In genomic region chr13:54582860-54583259, GRCm38 (mm10) we compare ENCODE assay signal across 20 mouse cellular contexts. TPM values are rescaled to one million over a fixed set of nuclear protein-coding genes. Genes with fewer than 3 reads are reported as not detected.
DNase-seq lines count a peak whose midpoint lies in the region; ATAC-seq and TF ChIP-seq lines count a peak whose summit lies in the region.
"Had no signal": no experiment of that assay in that cellular context is flagged by ENCODE, and none has a peak within 500 bp of the region (broad histone marks: within the 10 kb centered on the region; RNA-seq: fewer than 3 reads in every experiment).

No protein-coding gene starts in this region.

- H3K36me3 ChIP-seq in heart, postnatal 0 days (replicated peaks; ENCODE audit: control insufficient read depth, insufficient read depth, low read length), result peaks cover 89% of the 10 kb centered on the region
- 0 out of 2 replicates have a peak, but pooled peaks cover 2% of the 10 kb centered on the region for H3K36me3 ChIP-seq in heart, adult 2 months (ENCODE audit: control insufficient read depth, insufficient read depth, low read length)
- peaks cover 29% of the 10 kb centered on the region for H3K36me3 ChIP-seq in intestine, postnatal 0 days (ENCODE audit: control insufficient read depth, insufficient read depth)
- peaks cover 14% of the 10 kb centered on the region for H3K36me3 ChIP-seq in stomach, postnatal 0 days (ENCODE audit: control insufficient read depth, insufficient read depth, low read length)

- ATAC-seq in heart, postnatal 0 days (ENCODE audit: insufficient read depth, low read depth), result no peak
- ATAC-seq in intestine, postnatal 0 days, result peak; percentile 65
- no peak; the same call in 1 of the 2 replicates for ATAC-seq in stomach, postnatal 0 days (ENCODE audit: low FRiP score, low TSS enrichment)
- ATAC-seq: forebrain, embryonic 15.5 days had no signal

- intact Hi-C loops in heart, adult 2 months (cut with DNase I), result no loop called here

- no peak overlapping the region for H3K4me3 ChIP-seq in heart, postnatal 0 days (ENCODE audit: low read depth, low read length)
- H3K4me3 ChIP-seq in heart, adult 2 months, result no peak overlapping the region
- no peak overlapping the region for H3K4me3 ChIP-seq in layer of hippocampus, adult 2 months
- H3K4me3 ChIP-seq in intestine, postnatal 0 days (ENCODE audit: low read depth, low read length), result no peak overlapping the region
- H3K4me3 ChIP-seq in stomach, postnatal 0 days (ENCODE audit: low read depth, low read length), result no peak overlapping the region
- H3K4me3 ChIP-seq: embryonic facial prominence, embryonic 15.5 days; forebrain, embryonic 15.5 days; limb, embryonic 13.5 days; liver, embryonic 15.5 days; midbrain, embryonic 10.5 days had no signal

- WGBS in heart, postnatal 0 days, result 81% methylated on average over 5 of the region's 5 CpGs
- WGBS in heart, adult 2 months, result 88% methylated on average over 5 of the region's 5 CpGs
- WGBS in intestine, postnatal 0 days, result 39% methylated on average over 5 of the region's 5 CpGs
- WGBS in stomach, postnatal 0 days, result 70% methylated on average over 5 of the region's 5 CpGs

- no peak overlapping the region for H3K9ac ChIP-seq in heart, postnatal 0 days (replicated peaks; ENCODE audit: low read depth, low read length)
- H3K9ac ChIP-seq in heart, adult 2 months (ENCODE audit: low read depth, low read length), result no peak overlapping the region
- no peak overlapping the region for H3K9ac ChIP-seq in intestine, postnatal 0 days (ENCODE audit: low read depth, low read length)
- H3K9ac ChIP-seq in stomach, postnatal 0 days (ENCODE audit: low read length), result no peak overlapping the region
- H3K9ac ChIP-seq: embryonic facial prominence, embryonic 15.5 days; forebrain, embryonic 15.5 days; hindbrain, embryonic 14.5 days; limb, embryonic 13.5 days; liver, embryonic 15.5 days had no signal

- H3K27me3 ChIP-seq in heart, postnatal 0 days (ENCODE audit: control insufficient read depth, insufficient read depth, low read length), result no peaks in the 10 kb centered on the region
- no peaks in the 10 kb centered on the region for H3K27me3 ChIP-seq in heart, adult 2 months (ENCODE audit: control insufficient read depth, insufficient read depth, low read length)
- H3K27me3 ChIP-seq in intestine, postnatal 0 days (replicated peaks; ENCODE audit: control insufficient read depth, insufficient read depth, low read length), result no peaks in the 10 kb centered on the region
- H3K27me3 ChIP-seq in stomach, postnatal 0 days (ENCODE audit: control insufficient read depth, insufficient read depth, low read length), result no peaks in the 10 kb centered on the region
- H3K27me3 ChIP-seq: embryonic facial prominence, embryonic 15.5 days; forebrain, embryonic 15.5 days; limb, embryonic 13.5 days; liver, embryonic 15.5 days had no signal

- H3K9me3 ChIP-seq in heart, postnatal 0 days (replicated peaks; ENCODE audit: control insufficient read depth, low read length), result no peaks in the 10 kb centered on the region
- no peaks in the 10 kb centered on the region for H3K9me3 ChIP-seq in intestine, postnatal 0 days (ENCODE audit: control insufficient read depth)
- H3K9me3 ChIP-seq in stomach, postnatal 0 days (ENCODE audit: control insufficient read depth, low read length), result no peaks in the 10 kb centered on the region
- H3K9me3 ChIP-seq: embryonic facial prominence, embryonic 15.5 days; forebrain, embryonic 15.5 days; limb, embryonic 13.5 days; liver, embryonic 15.5 days; midbrain, embryonic 10.5 days had no signal

- TF ChIP-seq POLR2A in heart, adult 2 months (IDR thresholded peaks at IDR 0.05; ENCODE audit: insufficient read depth, low read depth, low read length), result no peak

- no peak for TF ChIP-seq EP300 in heart, postnatal 0 days (IDR thresholded peaks at IDR 0.05; ENCODE audit: low read depth)
- TF ChIP-seq EP300 in heart, adult 2 months (IDR thresholded peaks at IDR 0.05; ENCODE audit: insufficient read depth, low read depth, low read length), result no peak
- TF ChIP-seq EP300 in stomach, postnatal 0 days (optimal IDR thresholded peaks at IDR 0.05), result no peak

- DNase-seq in heart, postnatal 0 days (ENCODE audit: low spot score), result no peak
- no peak for DNase-seq in heart, adult 2 months
- DNase-seq in layer of hippocampus, adult 2 months (ENCODE audit: low spot score in 2 of 2), result no peak
- DNase-seq in layer of hippocampus, postnatal 25 days (ENCODE audit: extremely low spot score in 1 of 2, low spot score in 1 of 2), result no peak
- DNase-seq in stomach, postnatal 0 days (ENCODE audit: low spot score), result no peak
- DNase-seq in thymus, postnatal 10 days (ENCODE audit: low spot score in 2 of 2), result no peak
- DNase-seq: cerebellum, adult 11 months; cerebellum, adult 9-11 months; gastrocnemius, postnatal 14 days; heart, postnatal 4 days; right cerebral cortex, adult 18-20 months; right cerebral cortex, postnatal 4 days; thymus, adult 2 months had no signal

- TF ChIP-seq CTCF in heart, postnatal 0 days (IDR thresholded peaks at IDR 0.05; ENCODE audit: low read depth), result no peak
- no peak for TF ChIP-seq CTCF in heart, adult 2 months (IDR thresholded peaks at IDR 0.05)
- TF ChIP-seq CTCF in layer of hippocampus, adult 2 months (conservative IDR thresholded peaks at IDR 0.05), result no peak
- no peak for TF ChIP-seq CTCF in intestine, postnatal 0 days (IDR thresholded peaks at IDR 0.05; ENCODE audit: low read depth)
- TF ChIP-seq CTCF in stomach, postnatal 0 days (IDR thresholded peaks at IDR 0.05; ENCODE audit: low read depth), result no peak

- H3K4me1 ChIP-seq in heart, postnatal 0 days (ENCODE audit: control insufficient read depth, insufficient read depth), result no peaks in the 10 kb centered on the region
- peaks cover 7% of the 10 kb centered on the region for H3K4me1 ChIP-seq in heart, adult 2 months (ENCODE audit: control insufficient read depth, insufficient read depth, low read length)
- H3K4me1 ChIP-seq in intestine, postnatal 0 days (replicated peaks; ENCODE audit: control insufficient read depth, insufficient read depth, low read length), result no peaks in the 10 kb centered on the region; the same call in 1 of the 2 replicates
- H3K4me1 ChIP-seq in stomach, postnatal 0 days (replicated peaks; ENCODE audit: control insufficient read depth, insufficient read depth), result no peaks in the 10 kb centered on the region
- H3K4me1 ChIP-seq: embryonic facial prominence, embryonic 15.5 days; limb, embryonic 13.5 days had no signal

- H3K27ac ChIP-seq in heart, postnatal 0 days (ENCODE audit: low read depth), result peak overlapping the region; percentile 30; the same call in 1 of the 2 replicates
- H3K27ac ChIP-seq in heart, adult 2 months, result no peak overlapping the region; the same call in 1 of the 2 replicates
- peak overlapping the region; percentile 49; the same call in 1 of the 2 replicates for H3K27ac ChIP-seq in layer of hippocampus, adult 2 months
- H3K27ac ChIP-seq in intestine, postnatal 0 days (ENCODE audit: low read depth, low read length), result peak overlapping the region; percentile 50
- H3K27ac ChIP-seq in stomach, postnatal 0 days (replicated peaks), result peak overlapping the region; percentile 35
- H3K27ac ChIP-seq: embryonic facial prominence, embryonic 15.5 days; hindbrain, embryonic 14.5 days; limb, embryonic 13.5 days; liver, embryonic 15.5 days; midbrain, embryonic 10.5 days had no signal

- no peak overlapping the region for H3K4me2 ChIP-seq in heart, postnatal 0 days (ENCODE audit: low read depth, low read length)
- no peak overlapping the region for H3K4me2 ChIP-seq in intestine, postnatal 0 days (replicated peaks; ENCODE audit: low read depth)
- H3K4me2 ChIP-seq in stomach, postnatal 0 days (replicated peaks; ENCODE audit: low read depth), result no peak overlapping the region
- H3K4me2 ChIP-seq: embryonic facial prominence, embryonic 15.5 days; forebrain, embryonic 15.5 days; hindbrain, embryonic 14.5 days; limb, embryonic 13.5 days; liver, embryonic 15.5 days had no signal

- no peaks in the 10 kb centered on the region for H3K79me2 ChIP-seq in heart, adult 2 months (replicated peaks; ENCODE audit: control insufficient read depth, insufficient read depth, low read length)

RNA-seq across cellular contexts. Expression of gene Nop16, which starts 7.0 kb away (rescaled TPM):
- 12.1 and 22.9 TPM in 2 replicates for total RNA-seq in heart, postnatal 0 days (2014; rRNA removed; ENCODE audit: low replicate concordance)
- polyA plus RNA-seq in heart, postnatal 0 days (2015; fragmentation: Nextera tagmentation; extraction: Ambion mirVana), result 29.9 and 30.0 TPM in 2 replicates
- 10 to 100 TPM; 16.5 to 17.1 TPM for total RNA-seq in heart, adult 2 months (2021)
- 5.9 and 10.0 TPM in 2 replicates for polyA plus RNA-seq in heart, adult 2 months (2012; rRNA removed)
- 10 to 100 TPM; 24.8 to 28.1 TPM for total RNA-seq in layer of hippocampus, adult 2 months (2021)
- total RNA-seq in layer of hippocampus, postnatal 25 days (2021), result 10 to 100 TPM; 25.7 to 27.5 TPM
- 25.3 and 25.7 TPM in 2 replicates for polyA plus RNA-seq in intestine, postnatal 0 days (2015; fragmentation: Nextera tagmentation; extraction: Ambion mirVana)
- 51.2 and 53.5 TPM in 2 replicates for polyA plus RNA-seq in stomach, postnatal 0 days (2015; fragmentation: Nextera tagmentation; extraction: Ambion mirVana)

RNA-seq across cellular contexts. Expression of gene Higd2a, which starts 7.1 kb away (rescaled TPM):
- 262 and 392 TPM in 2 replicates for total RNA-seq in heart, postnatal 0 days (2014; rRNA removed; ENCODE audit: low replicate concordance)
- 496 and 515 TPM in 2 replicates for polyA plus RNA-seq in heart, postnatal 0 days (2015; fragmentation: Nextera tagmentation; extraction: Ambion mirVana)
- 100 to 1,000 TPM; 169 to 189 TPM for total RNA-seq in heart, adult 2 months (2021)
- polyA plus RNA-seq in heart, adult 2 months (2012; rRNA removed), result 189 and 270 TPM in 2 replicates
- 100 to 1,000 TPM; 163 to 167 TPM for total RNA-seq in layer of hippocampus, adult 2 months (2021)
- total RNA-seq in layer of hippocampus, postnatal 25 days (2021), result 100 to 1,000 TPM; 183 to 199 TPM
- 289 and 298 TPM in 2 replicates for polyA plus RNA-seq in intestine, postnatal 0 days (2015; fragmentation: Nextera tagmentation; extraction: Ambion mirVana)
- polyA plus RNA-seq in stomach, postnatal 0 days (2015; fragmentation: Nextera tagmentation; extraction: Ambion mirVana), result 282 and 289 TPM in 2 replicates

RNA-seq across cellular contexts. Expression of gene Arl10, which starts 8.0 kb away (rescaled TPM):
- total RNA-seq in heart, postnatal 0 days (2014; rRNA removed; ENCODE audit: low replicate concordance), result 13.6 and 85.9 TPM in 2 replicates
- 9.4 and 10.7 TPM in 2 replicates for polyA plus RNA-seq in heart, postnatal 0 days (2015; fragmentation: Nextera tagmentation; extraction: Ambion mirVana)
- 1 to 10 TPM; 6.2 to 6.8 TPM for total RNA-seq in heart, adult 2 months (2021)
- 8.9 and 11.8 TPM in 2 replicates for polyA plus RNA-seq in heart, adult 2 months (2012; rRNA removed)
- 10 to 100 TPM; 30.5 to 34.0 TPM for total RNA-seq in layer of hippocampus, adult 2 months (2021)
- 10 to 100 TPM; 33.3 to 33.7 TPM for total RNA-seq in layer of hippocampus, postnatal 25 days (2021)
- 9.3 and 11.3 TPM in 2 replicates for polyA plus RNA-seq in intestine, postnatal 0 days (2015; fragmentation: Nextera tagmentation; extraction: Ambion mirVana)
- polyA plus RNA-seq in stomach, postnatal 0 days (2015; fragmentation: Nextera tagmentation; extraction: Ambion mirVana), result 13.3 and 14.4 TPM in 2 replicates

RNA-seq across cellular contexts. Expression of gene 4833439L19Rik, which starts 17.6 kb away (rescaled TPM):
- total RNA-seq in heart, postnatal 0 days (2014; rRNA removed; ENCODE audit: low replicate concordance), result 106 and 130 TPM in 2 replicates
- polyA plus RNA-seq in heart, postnatal 0 days (2015; fragmentation: Nextera tagmentation; extraction: Ambion mirVana), result 100 and 110 TPM in 2 replicates
- total RNA-seq in heart, adult 2 months (2021), result 10 to 100 TPM; 84.8 to 93.1 TPM
- 114 and 175 TPM in 2 replicates for polyA plus RNA-seq in heart, adult 2 months (2012; rRNA removed)
- 100 to 1,000 TPM; 152 to 159 TPM for total RNA-seq in layer of hippocampus, adult 2 months (2021)
- 100 to 1,000 TPM; 151 to 172 TPM for total RNA-seq in layer of hippocampus, postnatal 25 days (2021)
- 99.5 and 99.6 TPM in 2 replicates for polyA plus RNA-seq in intestine, postnatal 0 days (2015; fragmentation: Nextera tagmentation; extraction: Ambion mirVana)
- 87.0 and 96.8 TPM in 2 replicates for polyA plus RNA-seq in stomach, postnatal 0 days (2015; fragmentation: Nextera tagmentation; extraction: Ambion mirVana)

RNA-seq across cellular contexts. Expression of gene Cltb, which starts 28.3 kb away (rescaled TPM):
- total RNA-seq in heart, postnatal 0 days (2014; rRNA removed; ENCODE audit: low replicate concordance), result 32.1 and 43.6 TPM in 2 replicates
- polyA plus RNA-seq in heart, postnatal 0 days (2015; fragmentation: Nextera tagmentation; extraction: Ambion mirVana), result 66.0 and 66.2 TPM in 2 replicates
- 100 to 1,000 TPM in 1 of 2 experiments, 10 to 100 TPM in 1; 96.6 to 105 TPM for total RNA-seq in heart, adult 2 months (2021)
- 51.2 and 64.1 TPM in 2 replicates for polyA plus RNA-seq in heart, adult 2 months (2012; rRNA removed)
- 100 to 1,000 TPM; 252 to 268 TPM for total RNA-seq in layer of hippocampus, adult 2 months (2021)
- total RNA-seq in layer of hippocampus, postnatal 25 days (2021), result 100 to 1,000 TPM; 269 to 294 TPM
- polyA plus RNA-seq in intestine, postnatal 0 days (2015; fragmentation: Nextera tagmentation; extraction: Ambion mirVana), result 154 and 158 TPM in 2 replicates
- 156 and 160 TPM in 2 replicates for polyA plus RNA-seq in stomach, postnatal 0 days (2015; fragmentation: Nextera tagmentation; extraction: Ambion mirVana)
